Mouse (Mus musculus) adrenal gland (tissue): ENCODE data around the gene Cyp2c54.
"Not testable (repeated sequence)": the region's sequence is repeated elsewhere in the genome, so short reads cannot be mapped to it uniquely, and the experiment has no call there.

Source experiments
- intact Hi-C: fragments of 180-260 bp; cut with DNase I; formaldehyde crosslinking; loops from one replicate; pipeline ENCODE4 v1.15.1; 2025
- long read RNA-seq, 2 experiments: library from polyadenylated mRNA; unstranded; transcript quantifications; one replicate each; pipeline ENCODE4 v2.0.0; 2020; ENCODE audit warnings: borderline replicate concordance in 1 of 2; ENCODE audit not compliant: insufficient replicate concordance in 1 of 2

The Cyp2c54 gene
- long read RNA-seq, experiment 1, result 0 reads
- long read RNA-seq, experiment 2, result 0 reads

DNA sequence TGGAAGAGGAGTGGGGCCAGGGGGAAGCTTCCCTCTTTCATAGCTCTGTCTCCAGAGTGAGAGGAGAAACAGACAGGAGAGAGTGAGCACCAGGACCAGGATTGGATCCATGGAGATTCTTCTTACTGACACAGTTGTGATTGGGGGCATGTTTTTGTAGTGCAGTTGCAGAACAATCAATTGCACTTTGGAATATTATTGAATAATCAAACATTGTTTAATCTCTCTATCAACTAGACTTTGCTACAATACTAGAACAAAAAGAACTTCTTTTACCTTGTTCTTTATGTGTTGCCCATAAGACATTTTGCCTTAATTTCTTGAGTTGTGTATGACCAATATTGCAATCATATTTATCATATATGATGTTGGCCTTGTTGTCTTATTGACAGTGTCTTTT lies at the start of gene Cyp2c54:
Gene Cyp2c54, minus strand, starts transcription at position 127 of the 400 bp plus-strand sequence.
- intact Hi-C loops, result no loop called here

GRCm38 (mm10) chr19:40119624-40120023 lies 46.0 kb upstream of the Cyp2c54 start:
- intact Hi-C loops, result not testable (repeated sequence)

- intact Hi-C loops, result no loop called here
Measured at GRCm38 (mm10) chr19:40091111-40091510, 17.5 kb upstream of the Cyp2c54 start.

- intact Hi-C loops, result loop anchor here (5.0 kb wide), 1 partner anchor 112 kb away; no protein-coding TSS in a partner anchor
Measured at GRCm38 (mm10) chr19:40089421-40089820, 15.8 kb upstream of the Cyp2c54 start, which contains the start of gene Cyp2c50. Cyp2c50 (plus strand) TSS chr19:40089688.

GRCm38 (mm10) chr19:40088381-40088780 lies 14.8 kb upstream of the Cyp2c54 start:
- intact Hi-C loops, result loop anchor here (5.0 kb wide), 1 partner anchor 111 kb away; no protein-coding TSS in a partner anchor

DNA sequence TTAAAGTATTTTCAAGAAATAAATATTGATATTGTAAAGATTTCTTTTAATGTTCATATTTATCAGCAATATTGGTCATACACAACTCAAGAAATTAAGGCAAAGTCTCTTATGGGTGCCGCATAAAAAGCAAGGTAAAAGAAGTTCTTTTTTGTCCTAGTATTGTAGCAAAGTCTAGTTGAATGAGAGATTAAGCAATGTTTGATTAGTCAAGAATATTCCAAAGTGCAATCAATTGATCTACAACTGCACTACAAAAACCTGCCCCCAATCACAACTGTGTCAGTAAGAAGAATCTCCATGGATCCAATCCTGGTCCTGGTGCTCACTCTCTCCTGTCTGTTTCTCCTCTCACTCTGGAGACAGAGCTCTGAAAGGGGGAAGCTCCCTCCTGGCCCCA lies 81.5 kb downstream of the Cyp2c54 start, which contains the start of gene Cyp2c37:
Gene Cyp2c37, plus strand, starts transcription at position 285 of the 400 bp plus-strand sequence.
- intact Hi-C loops, result not testable (repeated sequence)

GRCm38 (mm10) chr19:39989471-39989870 lies 84.2 kb downstream of the Cyp2c54 start:
- intact Hi-C loops, result no loop called here
